Mouse (Mus musculus) adipocyte (in vitro differentiated cells): ENCODE results near the gene Slc6a16.

Source experiments
- DNase-seq: peaks from one replicate; pipeline ENCODE4 v3.0.0-alpha.2; 2016; ENCODE audit warnings: low spot score

Gene Slc6a16

GRCm38 (mm10) chr7:45216442-45217183, 24.3 kb upstream of the Slc6a16 start:
- peak; percentile 63 for DNase-seq

DNA sequence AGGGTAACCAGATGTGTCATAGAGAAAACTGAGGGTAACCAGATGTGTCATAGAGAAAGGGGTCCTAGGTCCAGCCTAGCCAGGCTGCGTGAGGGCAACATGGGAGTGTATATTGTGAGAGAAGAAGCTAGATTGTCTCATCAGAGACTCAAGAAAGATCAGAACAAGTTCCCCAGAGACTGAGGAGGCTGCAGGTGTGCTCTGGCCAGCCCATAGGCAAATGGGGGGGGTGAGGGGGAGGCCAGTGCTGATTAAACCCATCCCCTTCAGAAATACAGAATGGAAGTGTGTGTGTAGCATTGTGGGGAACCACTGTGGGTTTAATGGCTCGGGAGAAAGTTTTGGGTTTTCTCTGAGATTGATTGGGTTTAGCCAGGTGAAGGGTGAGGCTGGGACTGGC, 19.2 kb upstream of the Slc6a16 start:
- no peak for DNase-seq

DNA sequence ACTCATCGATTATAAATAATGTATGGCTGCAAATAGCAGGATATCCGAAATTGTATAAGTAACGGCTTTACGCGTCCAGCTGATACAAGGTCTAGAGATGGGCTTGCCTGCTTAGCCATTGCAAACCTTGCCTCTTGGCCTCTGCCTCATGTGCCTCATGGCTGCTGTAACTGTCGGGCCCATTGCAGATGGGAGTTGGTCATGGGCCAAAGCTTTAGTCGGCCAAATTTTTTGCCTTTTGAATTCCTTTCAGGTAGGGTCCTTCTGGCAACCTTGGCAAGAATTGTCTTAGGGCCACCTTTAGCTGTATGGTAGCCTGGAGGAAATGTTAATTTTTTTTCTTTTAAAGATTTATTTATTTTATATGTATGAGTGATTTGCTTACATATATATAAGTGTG, 16.1 kb upstream of the Slc6a16 start:
- DNase-seq: no peak

- no peak for DNase-seq
Observed at GRCm38 (mm10) chr7:45226421-45226820, 14.5 kb upstream of the Slc6a16 start.

DNA sequence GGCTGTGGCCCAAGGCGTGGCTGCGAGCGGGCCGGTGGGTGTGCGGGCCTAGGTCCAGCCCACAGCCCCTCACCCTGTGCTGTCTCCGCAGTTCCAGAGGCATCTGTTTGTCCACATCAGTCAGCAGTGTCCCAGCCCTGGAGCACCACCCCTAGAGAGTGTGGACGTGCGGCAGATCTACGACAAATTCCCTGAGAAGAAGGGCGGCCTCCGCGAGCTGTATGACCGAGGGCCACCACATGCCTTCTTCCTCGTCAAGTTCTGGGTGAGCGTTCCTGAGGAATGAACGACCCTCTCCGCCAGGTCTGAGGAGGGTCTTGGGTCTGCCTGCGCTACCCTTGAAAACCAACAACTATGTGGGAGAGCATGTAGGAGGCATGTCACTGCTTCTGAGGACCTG, 12.3 kb upstream of the Slc6a16 start:
- no peak for DNase-seq

- no peak for DNase-seq
Observed at GRCm38 (mm10) chr7:45229046-45229445, 11.8 kb upstream of the Slc6a16 start.

- no peak for DNase-seq
Observed at GRCm38 (mm10) chr7:45229459-45230203, 11.3 kb upstream of the Slc6a16 start.

GRCm38 (mm10) chr7:45231192-45231591, 9.7 kb upstream of the Slc6a16 start:
- DNase-seq: no peak

GRCm38 (mm10) chr7:45231941-45232340, 8.9 kb upstream of the Slc6a16 start:
- DNase-seq: no peak

DNA sequence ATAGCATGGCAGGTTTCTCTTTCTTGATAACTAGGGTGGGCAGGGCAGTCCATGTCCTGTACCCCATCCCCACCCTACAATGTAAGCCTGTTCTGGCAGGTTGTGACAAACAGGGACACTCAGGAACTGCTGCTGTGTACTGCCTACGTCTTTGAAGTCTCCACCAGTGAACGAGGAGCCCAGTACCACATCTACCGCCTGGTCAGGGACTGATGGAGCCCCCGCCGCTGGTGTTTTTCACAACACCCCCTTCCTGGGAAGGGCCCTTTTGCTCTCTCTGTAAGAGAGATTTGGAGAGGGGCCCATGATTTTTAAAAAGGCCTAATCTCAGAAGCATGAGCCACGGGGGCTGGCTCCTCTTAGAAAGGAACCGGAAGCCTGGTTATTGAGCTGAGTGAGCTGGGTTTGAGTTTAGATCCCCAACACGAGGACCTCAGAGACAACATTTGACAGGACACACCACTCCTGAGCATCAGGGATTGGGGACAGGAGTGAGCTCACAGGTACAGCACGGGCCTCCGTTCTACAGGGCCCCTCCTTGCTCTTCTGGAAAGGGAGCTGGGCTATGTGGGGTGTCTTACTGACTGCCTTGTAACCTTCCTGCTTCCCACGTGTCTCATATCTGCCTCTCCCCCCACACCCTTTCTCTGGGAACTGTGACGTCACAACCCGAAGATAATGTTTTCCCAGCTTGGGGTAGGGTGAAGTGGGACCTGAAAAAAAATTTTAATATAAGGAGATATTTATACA, 8.0 kb upstream of the Slc6a16 start:
- no peak for DNase-seq

- no peak for DNase-seq
Observed at GRCm38 (mm10) chr7:45233580-45234332, 7.1 kb upstream of the Slc6a16 start.

DNA sequence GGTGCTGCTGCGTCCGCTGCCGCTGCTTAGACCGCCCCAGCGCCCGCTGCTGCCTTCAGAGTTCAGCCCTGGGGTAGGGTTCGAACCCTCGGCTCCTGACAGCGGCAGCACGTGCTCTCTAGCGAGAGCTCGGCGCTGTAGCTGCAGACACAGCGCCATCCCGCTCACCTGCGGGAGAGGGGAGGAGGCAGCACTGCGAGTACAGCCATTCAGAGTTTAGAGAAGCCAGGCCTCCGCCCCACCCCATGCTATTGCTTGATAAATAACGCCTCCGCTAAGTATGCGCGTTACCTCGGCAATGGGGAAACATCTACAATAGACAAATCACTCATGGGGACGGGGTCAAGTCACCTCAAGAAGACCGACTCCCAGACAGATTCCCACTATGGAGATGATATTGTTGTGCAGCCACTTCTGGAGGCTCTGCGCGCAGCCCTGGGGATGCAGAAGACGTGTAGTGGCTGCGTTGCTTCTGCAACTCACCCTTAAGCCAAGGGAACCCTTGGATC, 6.5 kb upstream of the Slc6a16 start:
- no peak for DNase-seq

GRCm38 (mm10) chr7:45234922-45235571, 5.8 kb upstream of the Slc6a16 start:
- no peak for DNase-seq

DNA sequence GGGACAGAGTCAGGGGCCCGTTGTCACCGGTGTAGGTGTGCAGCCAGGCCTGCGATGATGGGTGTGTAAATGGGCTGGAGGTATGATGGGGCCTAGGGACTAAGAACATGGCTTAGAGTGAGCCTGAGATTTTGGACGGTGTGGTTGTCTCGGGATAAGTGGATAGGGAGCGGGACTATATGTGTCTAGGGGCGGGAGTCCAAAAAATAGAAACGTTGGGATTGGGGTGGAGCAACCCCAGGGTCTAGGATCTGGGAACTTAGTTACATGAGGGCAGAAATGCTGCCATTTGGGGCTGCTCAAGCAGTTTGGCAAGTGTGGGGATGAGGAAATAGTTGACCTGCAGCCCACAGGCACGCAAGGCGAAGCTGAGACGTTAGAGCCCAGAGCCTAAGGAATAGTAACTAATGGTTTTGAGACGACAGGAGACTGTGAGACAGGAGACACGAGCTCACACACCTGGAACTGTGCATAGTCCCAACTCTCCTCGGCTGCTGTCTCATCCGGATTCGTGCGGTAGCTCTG, 5.2 kb upstream of the Slc6a16 start:
- peak; percentile 50 for DNase-seq

GRCm38 (mm10) chr7:45237747-45238699, 2.9 kb upstream of the Slc6a16 start:
- no peak for DNase-seq

GRCm38 (mm10) chr7:45238723-45239496, 2.0 kb upstream of the Slc6a16 start, which contains the start of gene Cd37:
Gene Cd37 (minus strand): TSS chr7:45239115.
- no peak for DNase-seq

GRCm38 (mm10) chr7:45240109-45240508, 776 bp upstream of the Slc6a16 start:
- DNase-seq: no peak

GRCm38 (mm10) chr7:45241389-45241749, 484 bp downstream of the Slc6a16 start:
- DNase-seq: no peak

DNA sequence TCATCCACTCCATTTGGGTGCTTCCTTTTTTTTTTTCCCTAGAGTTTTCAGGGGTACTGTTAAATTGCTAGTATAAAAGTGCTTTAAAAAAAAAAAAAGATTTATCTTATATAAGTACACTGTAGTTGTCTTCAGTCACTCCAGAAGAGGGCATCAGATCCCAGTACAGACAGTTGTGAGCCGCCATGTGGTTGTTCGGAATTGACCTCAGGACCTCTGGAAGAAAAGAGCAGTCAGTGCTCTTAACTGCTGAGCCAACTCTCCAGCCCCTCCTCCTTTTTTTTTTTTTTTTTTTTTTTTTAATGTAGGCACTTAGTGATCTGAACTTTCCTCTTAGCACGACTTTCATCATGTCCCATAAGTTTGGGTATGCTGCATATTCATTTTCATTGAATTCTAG, 6.8 kb downstream of the Slc6a16 start:
- DNase-seq: peak; percentile 46
